Mouse (Mus musculus) megakaryocyte, embryonic 14.5 days (primary cell): Measurements from ENCODE around the gene Clip2.

Experiments
- FLI1 ChIP-seq: IDR thresholded peaks from 2 replicates; pipeline ENCODE4 v1.6.1; 2012; ENCODE audit warnings: low read length, inconsistent platforms, mixed read lengths
- GATA1 ChIP-seq: IDR thresholded peaks from 3 replicates; pipeline ENCODE4 v1.6.1; 2012; ENCODE audit warnings: mixed read lengths, low read length, inconsistent platforms, borderline replicate concordance

GRCm38 (mm10) chr5:134565696-134566095, 13.5 kb upstream of the Clip2 start:
- TF ChIP-seq GATA1 (no peak), FLI1 (no peak)
